Mouse (Mus musculus) cerebellum, adult 9-10 months (tissue): ENCODE results near the gene 2900011O08Rik.
A peak's percentile ranks its signal among the peaks of the same experiment; 100 is the strongest.
"Not testable (repeated sequence)": the region's sequence is repeated elsewhere in the genome, so short reads cannot be mapped to it uniquely, and the experiment has no call there.

Experiments
- DNase-seq: peaks from one replicate; pipeline ENCODE4 v3.0.0; 2022

Gene 2900011O08Rik

GRCm38 (mm10) chr16:13986574-13987478 lies at the start of gene 2900011O08Rik, which contains the start of gene Ifitm7:
2900011O08Rik (plus strand) TSS chr16:13986604.
Ifitm7 (minus strand) TSS chr16:13986888.
- DNase-seq, result peak; percentile 80

- peak; percentile 94 for DNase-seq
These were observed 46.1 kb upstream of the 2900011O08Rik start for GRCm38 (mm10) chr16:13940139-13940846.

DNA sequence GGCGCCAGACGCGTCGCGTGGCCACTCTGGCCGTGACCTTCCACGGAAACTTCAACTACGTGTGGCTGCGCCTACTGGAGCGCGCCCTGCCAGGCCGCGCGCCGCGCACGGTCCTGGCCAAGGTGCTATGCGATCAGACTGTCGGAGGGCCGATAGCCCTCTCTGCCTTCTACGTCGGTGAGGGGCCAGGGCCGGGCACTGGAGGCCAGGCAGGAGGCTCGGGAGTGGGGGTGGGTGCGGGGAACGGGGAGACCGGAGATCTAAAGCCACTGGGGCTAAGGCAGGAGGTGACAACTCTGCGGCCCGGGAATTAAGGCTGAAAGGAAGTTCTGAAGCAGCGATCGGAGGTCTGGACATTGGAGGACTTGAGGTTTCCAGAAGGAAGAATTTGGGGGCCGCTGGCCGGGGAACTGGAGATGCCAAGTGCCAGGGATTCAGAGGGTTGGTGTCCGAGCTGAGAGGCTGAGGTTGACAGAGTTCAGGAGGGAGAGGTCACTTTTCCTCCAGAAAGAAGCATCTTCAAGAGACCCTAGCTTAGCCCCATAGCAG lies 45.5 kb upstream of the 2900011O08Rik start:
- DNase-seq, result no peak

- DNase-seq, result no peak
These were observed 42.2 kb upstream of the 2900011O08Rik start for GRCm38 (mm10) chr16:13944178-13944577.

DNA sequence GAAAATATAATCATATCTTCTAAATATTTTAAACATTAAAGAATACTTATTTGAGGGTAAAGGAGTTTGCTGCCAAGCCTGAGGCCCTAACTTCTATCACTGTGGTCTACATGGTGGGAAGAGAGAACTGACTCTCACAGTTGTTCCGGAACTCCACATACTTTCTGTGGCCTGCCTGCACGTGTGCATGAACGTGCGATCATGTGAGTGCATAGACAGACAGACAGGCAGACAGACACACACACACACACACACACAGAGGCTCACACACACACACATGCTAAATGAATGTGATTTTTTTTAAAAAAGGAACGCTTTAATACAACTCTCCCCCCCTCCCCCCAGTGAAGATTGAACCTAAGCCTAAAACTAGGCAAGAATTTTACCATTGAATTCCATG lies 41.7 kb upstream of the 2900011O08Rik start:
- no peak for DNase-seq

DNA sequence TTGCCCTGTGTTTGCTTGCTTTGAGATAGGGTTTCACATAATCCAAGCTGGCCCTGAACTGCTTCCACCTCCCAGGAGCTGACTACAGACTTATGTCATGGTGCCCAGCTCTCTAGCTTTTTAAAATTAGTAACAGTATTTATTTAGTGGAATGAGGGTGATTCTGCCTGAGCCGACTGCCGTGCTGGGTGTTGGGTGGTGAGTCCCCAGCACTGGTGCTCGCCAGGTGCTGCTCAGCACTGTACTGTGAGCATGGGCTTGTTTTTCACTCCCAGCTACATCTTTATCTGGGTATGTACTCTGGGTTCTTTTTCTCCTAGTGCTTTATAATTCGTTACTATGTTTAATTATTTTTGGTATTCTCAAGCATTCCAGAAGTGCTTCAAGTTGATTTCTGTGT lies 41.3 kb upstream of the 2900011O08Rik start:
- DNase-seq, result no peak

DNA sequence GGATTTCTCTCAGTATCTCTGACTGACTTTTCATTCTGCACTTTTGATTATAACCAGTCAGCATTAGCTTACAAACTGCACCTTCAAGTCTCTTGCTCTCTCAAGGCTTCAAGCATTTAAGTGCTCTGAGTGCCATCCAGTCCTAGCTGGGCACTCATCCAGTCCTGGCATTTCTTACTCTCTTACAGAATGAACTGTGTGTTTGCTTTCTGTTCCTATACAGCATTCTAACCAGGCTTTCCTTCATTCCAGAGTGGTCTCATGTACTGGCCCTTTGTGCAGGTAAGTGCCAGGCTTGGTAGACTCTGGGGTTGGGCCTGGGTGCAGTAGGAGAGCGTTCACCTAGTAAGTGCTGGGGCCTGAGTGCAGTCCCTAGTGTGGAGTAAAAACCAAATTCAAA lies 40.1 kb upstream of the 2900011O08Rik start:
- DNase-seq, result no peak

GRCm38 (mm10) chr16:13951245-13951644 lies 35.2 kb upstream of the 2900011O08Rik start:
- no peak for DNase-seq

DNA sequence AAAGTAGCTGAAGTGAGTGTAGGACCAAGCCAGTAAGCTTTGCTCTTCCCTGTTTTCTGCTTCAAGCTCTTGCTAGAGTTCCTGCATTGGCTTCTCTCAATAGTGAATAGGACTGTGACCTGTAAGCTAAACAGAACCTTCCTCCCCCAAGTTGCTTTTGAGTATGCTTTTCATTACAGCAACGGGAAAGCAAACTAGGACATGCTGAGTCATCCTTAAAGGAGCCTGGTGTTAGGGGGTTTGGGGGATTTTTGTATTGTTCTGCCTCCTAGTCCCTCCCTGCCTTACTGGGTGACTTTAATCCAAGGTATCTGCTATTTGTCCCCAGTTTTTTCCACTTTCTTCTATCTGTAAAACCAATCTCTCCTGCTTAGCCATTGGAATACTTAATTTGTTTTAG lies 24.4 kb upstream of the 2900011O08Rik start:
- DNase-seq, result no peak

DNA sequence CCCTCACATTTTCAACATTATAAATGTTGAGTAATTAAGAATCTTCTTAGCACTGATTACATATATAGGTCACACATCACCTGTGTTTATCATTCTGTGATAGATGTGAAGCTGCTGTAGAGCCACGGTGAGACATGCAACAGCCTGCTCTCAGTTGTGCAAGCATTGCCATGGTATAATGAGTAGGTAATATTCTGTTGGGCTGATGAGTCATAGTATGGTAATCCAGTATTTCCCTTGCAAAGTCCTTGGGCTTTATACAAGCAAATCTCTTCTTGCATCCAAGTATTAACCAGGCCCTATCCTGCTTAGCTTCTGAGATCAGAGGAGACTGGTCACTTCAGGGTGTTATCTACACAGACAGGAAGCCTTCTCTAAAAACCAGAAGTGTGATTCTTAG lies 17.3 kb upstream of the 2900011O08Rik start:
- no peak for DNase-seq

DNA sequence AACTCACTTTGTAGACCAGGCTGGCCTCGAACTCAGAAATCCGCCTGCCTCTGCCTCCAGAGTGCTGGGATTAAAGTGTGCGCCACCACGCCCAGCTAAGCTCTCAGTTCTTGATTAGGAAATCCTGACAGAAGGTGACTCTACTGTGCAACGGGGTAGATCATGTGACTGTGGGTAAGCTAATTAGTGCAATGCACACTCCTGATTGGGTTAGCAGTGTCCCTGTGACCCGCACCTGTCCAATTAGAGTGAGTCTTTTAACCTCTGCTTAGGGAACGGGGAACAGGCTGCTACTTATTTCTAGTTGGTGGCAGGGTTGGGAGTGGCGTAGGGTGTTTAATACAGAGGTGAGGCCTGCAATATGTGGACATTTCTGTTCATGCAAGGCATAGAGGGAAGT lies 14.4 kb upstream of the 2900011O08Rik start:
- no peak for DNase-seq

GRCm38 (mm10) chr16:13976358-13976896 lies 10.0 kb upstream of the 2900011O08Rik start:
- DNase-seq, result not testable (repeated sequence)

DNA sequence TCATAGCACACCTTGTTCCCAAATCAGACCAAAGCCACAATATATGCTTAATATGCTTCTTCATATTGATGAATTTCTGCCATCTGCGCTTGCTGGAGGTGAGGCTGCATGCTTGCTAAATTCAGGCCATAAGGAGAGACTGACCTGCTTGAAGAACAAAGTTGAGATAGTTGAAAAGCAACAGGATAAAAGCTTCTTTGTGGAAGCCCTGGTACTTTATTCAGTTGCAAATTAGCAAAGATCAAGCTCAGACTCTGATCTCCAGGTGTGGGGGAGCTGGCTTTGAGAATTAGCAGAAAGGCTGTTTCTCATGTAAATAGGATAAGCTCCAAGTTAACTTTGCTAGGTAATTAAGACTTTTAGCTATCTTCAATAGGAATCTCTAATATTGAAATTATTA lies 9.4 kb upstream of the 2900011O08Rik start:
- DNase-seq, result not testable (repeated sequence)

GRCm38 (mm10) chr16:13981726-13982125 lies 4.7 kb upstream of the 2900011O08Rik start:
- not testable (repeated sequence) for DNase-seq

DNA sequence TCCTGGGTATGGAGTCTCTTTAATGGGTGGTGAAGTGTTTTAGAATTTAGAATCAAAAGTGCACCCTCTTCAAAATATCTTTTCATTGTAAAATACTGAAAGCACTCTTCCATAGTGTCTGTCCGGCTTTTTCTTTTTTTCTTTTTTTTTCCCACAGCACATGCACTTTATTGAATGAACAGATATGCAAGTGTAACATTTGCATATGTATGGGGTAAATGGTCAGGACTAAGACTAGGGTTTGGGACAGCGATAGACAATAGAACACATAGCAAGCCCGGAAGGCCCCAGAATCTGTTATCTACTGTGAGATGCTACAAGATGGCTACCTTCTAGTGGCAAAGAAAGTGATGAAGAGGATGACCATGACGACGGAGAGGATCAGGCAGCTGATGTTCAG lies 3.2 kb upstream of the 2900011O08Rik start:
- no peak for DNase-seq

- no peak for DNase-seq
These were observed 219 bp upstream of the 2900011O08Rik start for GRCm38 (mm10) chr16:13986197-13986573.

GRCm38 (mm10) chr16:13992518-13993248 lies 6.3 kb downstream of the 2900011O08Rik start:
- no peak for DNase-seq

DNA sequence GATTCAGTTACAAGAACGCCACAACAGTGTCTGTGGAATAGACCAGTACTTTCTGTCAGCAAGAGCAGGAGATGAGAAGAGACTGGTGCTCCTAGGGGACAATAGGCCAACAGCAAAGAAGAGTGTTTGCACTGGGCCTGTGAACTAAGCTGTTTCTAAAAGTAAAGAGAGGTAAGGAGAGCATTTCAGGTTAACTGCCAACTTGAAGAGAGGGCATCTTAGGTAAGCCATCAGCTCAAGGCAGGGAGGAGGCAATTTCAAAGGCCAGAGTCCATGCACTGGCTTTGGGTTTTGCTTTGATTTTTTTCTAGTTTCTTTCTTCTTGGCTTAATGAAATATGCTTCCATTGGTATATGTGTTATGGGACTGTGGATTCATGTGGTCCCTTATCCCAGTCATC lies 7.7 kb downstream of the 2900011O08Rik start:
- no peak for DNase-seq

- DNase-seq, result no peak
These were observed 8.1 kb downstream of the 2900011O08Rik start for GRCm38 (mm10) chr16:13994502-13994901.

- DNase-seq, result no peak
These were observed 17.2 kb downstream of the 2900011O08Rik start for GRCm38 (mm10) chr16:14003386-14004130.

GRCm38 (mm10) chr16:14004170-14004569 lies 17.8 kb downstream of the 2900011O08Rik start:
- no peak for DNase-seq

DNA sequence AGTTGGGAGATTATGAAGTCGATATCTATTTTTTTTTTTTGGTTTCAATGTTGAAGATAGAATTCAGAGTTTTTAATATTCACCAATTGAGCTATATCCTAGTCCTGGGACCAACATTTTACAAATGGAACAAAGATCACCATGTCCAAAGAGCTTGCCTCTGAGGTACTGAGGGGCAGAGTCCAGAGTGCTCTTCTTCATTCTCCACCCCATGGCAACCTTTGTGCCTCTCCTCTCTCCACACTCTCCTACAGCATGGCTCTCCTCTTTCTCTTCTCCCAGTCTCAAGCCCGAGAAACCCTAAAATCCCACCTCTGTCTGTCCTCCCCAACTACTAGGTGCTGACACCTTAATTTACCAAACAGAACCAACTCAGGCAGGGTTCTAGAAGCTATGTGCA lies 18.3 kb downstream of the 2900011O08Rik start:
- DNase-seq, result no peak
